Mouse (Mus musculus) monocyte, adult 5-6 weeks (primary cell): Measurements from ENCODE around the gene Sppl3. TPM values are rescaled to one million over a fixed set of nuclear protein-coding genes. Genes with fewer than 3 reads are reported as not detected.

Experiments used
- ATAC-seq: fragments of 153-309, 156-312 bp; replicated peaks from 2 replicates; pipeline ENCODE4 v1.8.0; 2017; ENCODE audit warnings: mild to moderate bottlenecking; ENCODE audit not compliant: low TSS enrichment, insufficient number of reproducible peaks, severe bottlenecking, poor library complexity, low FRiP score
- total RNA-seq: library from RNA; stranded (forward); fragments of 200-1000, 200-491, 200-594 nt; gene quantifications from 3 replicates; pipeline ENCODE4 v1.2.3, GENCODE M21; 2017

The Sppl3 gene
- total RNA-seq, 1 experiment from 2014 or later: 44.8 TPM

DNA sequence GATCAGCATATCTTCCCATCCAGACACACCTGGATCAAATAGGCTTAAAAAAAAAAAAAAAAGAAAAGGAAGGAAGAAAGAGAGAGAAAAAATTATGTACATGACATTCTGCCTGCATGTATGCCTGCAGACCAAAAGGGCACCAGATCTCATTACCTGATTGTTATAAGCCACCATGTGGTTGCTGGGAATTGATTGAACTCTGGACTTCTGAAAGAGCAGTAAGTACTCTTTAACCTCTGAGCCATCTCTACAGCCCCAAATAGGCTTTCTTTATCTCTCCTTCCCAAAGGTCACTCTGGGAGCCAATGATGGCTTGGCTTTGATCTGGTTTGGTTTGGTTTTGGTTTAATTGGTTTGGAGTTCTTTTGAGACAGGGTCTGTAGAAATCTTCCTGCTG, 25.9 kb upstream of the Sppl3 start:
- ATAC-seq: no peak

DNA sequence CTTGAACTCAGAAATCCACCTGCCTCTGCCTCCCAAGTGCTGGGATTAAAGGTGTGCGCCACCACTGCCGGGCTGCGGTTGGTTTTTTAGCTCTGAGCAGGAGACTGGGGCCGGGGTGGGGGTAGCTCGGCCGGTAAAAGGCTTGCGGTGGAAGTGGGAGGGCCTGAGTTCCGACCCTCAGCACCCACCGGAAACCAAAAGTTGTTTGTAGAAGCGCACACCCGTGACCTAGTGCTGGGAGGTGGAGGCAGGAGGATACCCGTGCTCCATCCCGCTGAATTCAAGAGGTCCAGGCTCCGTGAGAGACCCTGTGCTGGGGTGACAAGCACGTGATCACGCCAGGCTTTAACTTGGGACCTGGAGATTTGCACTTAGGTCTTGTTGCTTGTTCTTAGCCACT, 14.5 kb upstream of the Sppl3 start:
- no peak for ATAC-seq

DNA sequence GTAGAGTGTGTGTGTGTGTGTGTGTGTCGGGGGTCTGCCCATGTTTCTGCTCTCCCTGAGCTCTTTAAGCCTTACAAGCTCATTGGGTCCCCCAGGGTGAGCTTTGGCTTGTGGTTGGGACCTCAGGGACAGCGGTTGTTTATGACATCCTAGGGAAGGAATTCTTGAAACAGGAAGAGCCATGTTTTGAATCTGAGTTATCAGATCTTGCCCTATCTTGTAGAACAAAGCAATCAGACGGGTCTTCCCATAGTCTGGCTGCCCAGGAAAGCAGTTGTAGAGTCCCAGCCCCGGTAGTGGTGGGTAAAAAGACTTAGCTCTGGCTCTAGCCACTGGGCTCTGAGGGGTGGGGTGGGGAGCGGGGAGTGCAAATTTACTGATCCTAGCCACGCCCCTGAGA, 13.6 kb upstream of the Sppl3 start:
- ATAC-seq: no peak

DNA sequence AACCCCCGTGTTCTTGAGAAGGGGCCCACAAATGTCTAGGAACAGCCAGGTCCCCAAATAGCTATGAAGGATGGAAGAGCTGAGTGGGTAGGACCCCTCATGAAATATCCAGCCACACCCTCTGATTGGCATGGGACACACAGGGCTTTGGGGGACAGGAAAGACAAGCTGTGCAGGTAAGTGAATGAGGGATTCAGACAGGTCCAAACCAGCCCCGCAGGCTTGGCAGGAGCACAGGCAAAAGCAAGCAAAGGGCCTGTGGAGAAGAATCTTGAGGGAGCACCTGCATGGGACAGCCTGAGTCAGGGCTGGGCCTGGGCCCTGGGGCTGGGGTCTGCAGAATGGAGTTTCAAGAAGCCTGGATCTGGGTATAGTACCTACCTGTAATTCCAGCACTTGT, 10.4 kb upstream of the Sppl3 start:
- ATAC-seq: no peak

DNA sequence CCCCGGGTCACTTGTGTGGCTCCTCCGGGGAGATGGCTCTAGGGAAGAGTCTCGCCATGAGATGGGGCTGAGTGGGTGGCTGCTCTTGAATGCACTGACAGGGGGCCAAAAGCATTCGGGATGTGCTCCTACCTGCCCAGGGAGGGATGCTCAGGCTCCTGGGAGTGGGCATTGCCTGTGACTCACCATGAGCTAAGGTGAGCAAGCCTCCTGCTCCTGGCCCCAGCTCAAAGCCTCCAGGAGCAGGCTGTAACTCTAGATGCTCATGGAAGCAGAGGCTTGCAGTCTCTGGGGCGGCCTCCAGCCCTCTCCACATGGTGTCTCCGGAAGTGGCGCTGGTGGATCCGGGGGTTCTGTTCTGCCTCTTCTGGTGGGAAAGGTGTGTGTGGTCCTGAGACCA, 9.5 kb upstream of the Sppl3 start:
- no peak for ATAC-seq

DNA sequence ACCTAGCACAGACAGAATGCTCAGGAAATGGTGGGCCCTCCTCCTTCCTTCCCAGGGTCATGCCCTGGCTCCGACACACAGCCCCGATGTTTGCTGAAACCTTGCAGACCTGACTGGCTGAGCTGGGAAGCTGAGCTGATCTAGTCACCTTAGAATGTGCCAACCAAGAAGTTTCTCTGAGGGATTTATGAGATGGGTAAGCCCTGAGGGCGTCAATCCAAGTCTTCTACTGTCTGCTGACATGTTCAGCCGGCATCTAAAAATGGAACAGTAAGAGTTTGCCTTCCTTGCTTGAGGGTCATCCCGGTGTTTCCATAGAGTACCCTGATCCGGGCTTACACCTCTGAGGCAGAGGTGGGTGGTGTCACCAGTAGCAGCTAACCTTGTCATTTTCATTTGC, 8.2 kb upstream of the Sppl3 start:
- no peak for ATAC-seq

DNA sequence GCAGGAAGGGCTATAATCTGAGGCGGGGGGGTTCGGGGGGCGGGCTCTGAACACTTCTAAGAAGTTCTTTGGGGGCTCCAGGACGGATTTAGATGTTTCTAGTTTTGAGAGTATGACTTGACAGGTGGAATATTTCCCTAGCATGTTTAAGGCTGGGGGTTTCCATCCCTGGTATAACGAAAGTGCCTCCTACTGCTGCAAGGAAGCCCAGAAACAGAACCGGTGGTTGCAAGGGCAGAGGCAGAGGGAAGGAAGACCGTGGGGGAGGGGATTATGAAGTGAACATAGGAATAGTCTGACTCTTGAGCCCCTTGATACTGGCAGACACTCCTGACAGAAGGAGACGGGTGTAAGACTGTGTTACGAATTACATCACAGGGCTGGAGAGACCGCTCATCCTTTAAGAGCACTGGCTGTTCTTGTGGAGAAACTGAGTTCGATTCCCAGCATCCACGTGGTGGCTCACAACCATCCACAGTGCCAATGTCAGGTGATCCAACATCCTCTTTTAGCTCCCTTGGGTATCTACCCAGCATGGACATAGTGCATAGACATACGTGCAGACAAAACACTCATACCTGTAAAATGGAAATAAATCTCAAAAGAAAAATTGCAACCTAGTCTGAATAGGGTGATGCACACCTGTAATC, 7.6 kb upstream of the Sppl3 start:
- ATAC-seq: no peak

DNA sequence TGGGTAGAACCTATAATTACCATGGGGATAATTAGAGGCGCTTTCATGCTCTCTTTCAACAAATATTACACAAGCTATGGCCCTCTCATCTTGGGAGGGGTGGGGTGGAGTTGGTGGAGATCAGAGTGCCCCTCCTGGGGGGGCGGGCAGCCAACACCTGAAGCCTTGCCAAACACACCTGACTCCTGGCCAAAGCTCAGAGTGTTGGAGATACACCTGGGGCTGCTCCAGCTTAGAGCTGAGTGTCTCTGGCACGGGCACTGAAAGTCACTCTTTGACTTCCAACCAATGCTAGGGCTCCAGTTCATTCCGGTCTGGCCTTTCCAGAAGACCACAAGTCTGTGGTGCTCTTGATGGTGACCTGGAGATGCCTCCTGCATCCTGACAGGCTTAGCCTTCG, 3.2 kb upstream of the Sppl3 start:
- ATAC-seq: no peak

DNA sequence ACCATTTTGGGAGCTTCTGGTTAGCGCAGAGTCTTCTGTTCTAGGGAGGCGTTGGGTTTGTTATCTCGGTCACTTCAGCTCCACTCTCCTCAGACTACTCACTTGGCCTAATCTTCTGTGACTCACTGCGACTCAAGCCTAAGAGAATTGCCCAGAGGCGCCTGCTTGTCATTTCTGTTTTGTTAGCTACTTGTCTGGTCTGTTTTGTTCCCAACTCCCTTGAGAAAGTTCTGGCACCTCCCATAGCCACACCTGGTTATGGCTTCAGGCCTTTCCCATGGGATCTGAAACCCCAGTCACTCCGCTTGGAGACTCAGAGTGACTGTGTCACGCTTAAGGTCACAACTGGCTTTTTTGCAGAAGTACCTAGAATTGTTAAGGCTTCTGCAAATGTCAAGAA, 2.6 kb upstream of the Sppl3 start:
- ATAC-seq: no peak

DNA sequence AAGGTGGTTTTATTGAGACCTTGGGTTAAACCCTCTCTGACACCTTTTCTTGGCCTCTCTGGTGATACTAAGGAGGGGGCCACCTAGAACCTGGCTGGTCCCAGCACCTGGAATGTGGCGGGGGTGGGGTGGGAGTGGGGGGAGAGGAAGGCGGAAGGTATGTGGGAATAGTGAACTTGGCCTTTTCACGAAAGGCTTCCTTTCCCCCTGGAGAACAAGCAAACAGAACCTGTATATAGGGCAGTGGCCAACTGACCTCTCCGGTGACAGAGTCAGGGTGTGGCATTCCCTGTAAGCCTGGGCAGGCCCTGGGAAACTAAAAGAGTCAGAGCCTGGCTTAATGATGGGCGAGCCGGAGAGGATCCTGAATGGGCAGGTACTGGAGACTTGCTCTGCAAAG, 1.8 kb upstream of the Sppl3 start:
- no peak for ATAC-seq

DNA sequence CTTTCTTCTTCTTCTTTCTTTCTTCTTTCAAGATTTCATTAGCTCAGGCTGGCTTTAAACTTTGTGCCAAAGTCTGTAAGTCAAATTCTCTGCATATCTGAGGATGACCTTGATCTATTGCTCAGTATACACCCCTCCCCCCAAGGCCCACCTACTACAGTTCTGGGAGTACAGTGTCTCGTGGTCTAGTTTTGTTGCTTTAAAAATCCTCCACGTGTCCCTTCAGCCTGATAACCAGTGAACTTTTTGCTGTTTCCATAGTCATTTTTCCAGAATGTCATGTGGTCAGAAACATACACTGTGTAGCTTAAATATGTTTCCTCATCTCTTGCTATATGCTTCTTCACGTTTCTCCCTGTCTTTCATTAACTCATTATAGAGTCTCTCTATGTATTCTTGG, 976 bp upstream of the Sppl3 start:
- no peak for ATAC-seq

DNA sequence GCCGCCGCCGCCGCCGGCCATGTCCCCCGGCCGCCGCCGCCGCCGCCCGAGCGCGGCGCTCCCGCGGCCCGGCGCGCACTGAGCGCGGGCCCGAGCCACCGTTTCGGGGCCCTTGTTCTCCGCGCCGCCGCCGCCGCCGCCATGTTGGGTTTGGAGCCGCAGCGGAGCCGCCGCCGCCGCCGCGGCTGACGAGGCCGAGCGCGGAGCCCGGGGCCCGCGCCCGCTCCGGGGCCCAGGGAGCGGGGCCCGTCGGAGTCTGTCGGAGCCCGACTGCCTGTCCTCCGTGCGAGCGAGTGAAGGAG, 231 bp downstream of the Sppl3 start:
- ATAC-seq: no peak

DNA sequence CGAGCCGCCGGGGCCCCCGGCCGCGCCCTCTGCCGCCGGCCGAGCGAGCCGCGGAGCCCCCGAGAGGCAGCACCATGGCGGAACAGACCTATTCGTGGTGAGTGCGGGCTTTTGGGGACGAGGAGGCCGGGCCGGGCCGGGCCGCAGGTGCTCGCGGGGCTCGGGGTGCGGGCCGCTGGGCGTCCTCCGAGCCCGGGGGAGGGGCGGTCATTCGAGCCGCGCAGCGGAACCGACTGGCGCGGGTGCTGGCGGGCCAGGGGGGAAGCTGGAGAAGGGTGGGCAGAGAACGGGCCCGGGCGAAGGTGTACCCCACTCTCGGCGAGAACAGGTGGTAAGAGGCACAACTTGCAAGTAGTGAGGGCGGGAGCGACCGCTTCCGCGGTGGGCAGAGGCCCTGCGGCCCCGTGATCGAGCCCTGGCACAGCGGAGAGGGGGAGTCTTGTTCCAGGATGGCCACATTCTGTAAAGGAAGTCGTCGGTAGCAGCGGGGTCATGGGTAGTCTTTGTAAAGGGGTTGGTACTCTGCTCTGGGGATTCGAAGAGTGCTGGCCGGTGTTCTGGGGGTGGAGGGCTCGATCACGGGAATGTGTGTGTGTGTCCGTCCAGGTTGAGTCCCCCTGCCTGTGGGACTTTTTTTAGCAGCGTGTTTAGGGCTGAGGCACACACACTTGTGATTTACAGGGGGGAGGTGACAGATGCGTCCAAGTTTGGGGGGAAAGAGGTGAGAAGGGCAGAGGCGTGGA, 753 bp downstream of the Sppl3 start:
- peak; percentile 25 for ATAC-seq

DNA sequence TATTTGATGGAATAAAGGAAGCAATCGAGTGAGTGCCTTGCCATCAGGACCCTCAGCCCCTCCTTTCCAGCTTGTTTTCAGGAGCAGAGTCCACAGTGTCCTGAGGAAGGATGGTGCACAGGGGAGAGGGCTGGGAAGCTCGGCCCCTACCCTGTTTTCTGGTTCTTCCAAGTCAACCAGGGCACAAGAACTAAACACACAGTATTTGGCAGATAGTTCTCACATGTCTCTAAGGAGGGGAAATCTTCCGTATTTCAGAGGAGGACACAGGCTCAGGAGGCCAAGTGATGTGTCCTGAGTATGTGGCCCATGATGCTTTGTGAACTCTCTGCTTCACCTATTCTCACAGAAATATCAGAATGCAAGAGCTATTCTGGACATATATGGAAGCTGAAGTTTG, 2.5 kb downstream of the Sppl3 start:
- ATAC-seq: no peak

DNA sequence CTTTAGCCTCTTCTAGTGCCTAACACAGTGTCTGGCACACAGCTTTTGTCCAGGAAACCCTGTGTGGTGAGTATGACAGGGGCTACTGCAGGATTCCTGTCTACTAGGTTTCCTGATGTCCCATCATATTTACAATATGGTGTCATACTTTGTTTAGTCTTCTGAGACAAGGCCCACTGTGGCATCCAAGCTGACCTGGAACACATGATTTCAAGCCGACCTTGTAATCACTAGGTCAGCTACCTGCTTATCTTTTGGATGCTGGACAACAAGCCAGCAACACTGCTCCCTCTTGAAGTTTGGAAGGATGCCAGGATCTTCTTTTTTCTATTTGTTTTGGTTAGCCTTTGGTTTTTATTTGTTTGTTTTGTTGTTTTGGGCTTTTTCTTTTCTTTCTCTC, 3.6 kb downstream of the Sppl3 start:
- no peak for ATAC-seq

DNA sequence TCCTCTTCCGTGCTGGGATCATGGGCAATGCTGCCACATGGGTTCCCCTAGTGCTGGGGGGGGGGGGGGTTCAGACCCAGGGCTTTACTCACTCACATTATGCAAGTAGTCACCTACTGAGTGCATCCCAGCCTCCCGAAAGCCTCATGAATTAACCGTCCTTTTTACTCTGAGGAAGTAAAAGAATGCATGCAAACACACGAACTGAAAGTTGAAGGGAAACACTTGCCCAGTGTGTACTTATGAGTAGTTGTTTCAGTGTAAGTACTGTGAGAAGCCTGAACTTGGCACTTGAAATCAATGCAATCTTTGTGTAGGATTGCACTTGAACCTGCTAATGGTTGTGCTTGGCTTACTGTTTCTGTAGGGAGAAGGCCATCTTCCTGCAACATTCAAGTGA, 4.2 kb downstream of the Sppl3 start:
- no peak for ATAC-seq

DNA sequence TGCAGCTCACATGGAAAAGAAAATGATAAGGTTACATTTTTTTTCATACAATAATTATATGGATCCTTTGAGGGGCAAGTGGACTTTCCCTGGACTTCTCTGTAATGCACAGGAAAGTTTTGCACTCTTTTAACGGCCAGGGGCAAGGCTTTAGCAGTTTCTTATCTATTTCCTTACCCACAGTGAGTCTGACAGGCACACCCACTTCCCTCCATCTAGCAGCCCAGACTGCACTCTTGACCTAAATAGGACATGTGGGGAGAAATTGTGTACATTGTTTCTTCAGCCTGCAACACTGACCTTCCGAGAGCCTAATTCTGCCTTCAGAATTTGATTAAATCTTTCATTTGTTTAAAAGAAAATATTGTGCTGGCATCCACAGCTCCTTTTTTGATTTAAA, 7.3 kb downstream of the Sppl3 start:
- peak; percentile 69; the same call in 1 of the 2 replicates for ATAC-seq

DNA sequence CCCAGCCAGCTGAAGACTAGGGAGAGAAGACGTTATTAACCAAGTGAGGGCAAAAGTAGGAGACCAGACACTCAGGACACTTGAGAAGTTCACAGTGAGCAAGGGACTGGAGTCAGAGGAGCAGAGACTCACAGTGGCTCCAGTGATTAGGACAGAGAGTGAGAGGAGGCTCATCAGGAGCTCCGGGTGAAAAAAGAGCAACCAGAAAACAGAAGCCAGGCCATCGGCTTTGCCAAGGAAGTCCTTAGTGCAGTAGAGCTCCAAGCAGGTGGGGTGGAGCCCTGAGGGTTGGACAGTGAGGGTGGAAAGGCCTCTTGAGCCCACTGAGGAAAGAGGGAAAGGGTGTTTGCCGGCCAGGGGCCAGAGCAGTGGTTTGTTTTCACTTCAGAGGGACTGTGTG, 7.9 kb downstream of the Sppl3 start:
- no peak for ATAC-seq

DNA sequence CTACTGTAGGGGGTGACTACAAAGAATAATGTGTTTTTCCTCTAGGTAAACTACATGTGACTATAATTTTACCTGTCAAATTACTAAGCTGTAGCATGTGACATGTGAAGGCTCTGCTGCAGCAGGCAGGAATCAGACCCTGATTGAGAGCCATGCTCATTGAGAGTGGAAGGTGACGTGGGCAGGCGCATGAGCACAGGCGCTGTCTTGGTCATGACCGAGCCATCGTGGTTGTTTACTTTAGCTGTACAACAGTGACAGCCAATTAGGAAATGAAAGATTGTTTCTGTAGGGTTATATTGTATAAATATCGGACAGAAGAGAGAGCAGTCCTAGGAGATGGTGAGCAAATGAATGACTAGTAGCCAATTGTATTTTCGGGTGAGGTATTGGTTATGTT, 11.1 kb downstream of the Sppl3 start:
- ATAC-seq: no peak

DNA sequence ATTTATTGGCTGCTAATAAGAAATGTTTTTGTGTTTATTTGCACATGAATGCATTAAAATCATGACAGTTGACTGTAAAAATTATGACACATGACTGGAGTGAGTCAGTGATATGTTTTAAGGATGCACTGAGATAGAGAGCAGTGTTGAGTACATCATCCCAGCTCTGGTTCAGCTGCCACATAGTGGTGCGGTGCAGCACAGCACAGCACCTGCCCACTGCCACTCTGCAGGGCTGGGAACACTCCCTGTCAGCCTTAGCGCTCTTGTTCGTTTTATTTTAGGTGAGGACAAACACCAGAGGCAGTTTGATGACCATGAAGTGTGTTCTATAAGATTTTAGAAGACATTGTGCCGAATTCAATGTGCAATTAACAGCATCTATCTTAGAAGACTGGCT, 15.2 kb downstream of the Sppl3 start:
- ATAC-seq: no peak

DNA sequence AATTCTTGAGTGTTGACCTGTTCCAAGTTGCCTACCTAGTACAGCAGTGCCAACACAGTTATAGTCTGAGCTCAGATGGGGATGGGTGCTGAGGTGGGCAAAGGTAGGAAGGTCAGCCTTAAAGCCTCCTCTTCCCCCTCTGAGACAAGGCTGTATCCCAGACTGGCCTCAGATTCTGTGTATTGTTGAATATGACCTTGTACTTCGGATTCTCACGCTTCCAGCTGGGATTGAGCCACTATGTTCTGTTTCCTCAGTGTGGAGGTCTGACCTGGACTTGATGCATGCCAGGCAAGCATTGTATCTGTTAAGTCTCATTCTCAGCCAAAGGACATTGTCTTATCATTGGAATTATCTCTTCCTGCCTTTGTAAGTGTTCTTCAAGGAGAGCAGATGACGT, 16.2 kb downstream of the Sppl3 start:
- no peak for ATAC-seq
